Mouse (Mus musculus) left cerebral cortex, adult 18-20 months (tissue): ENCODE measurements at regions not wholly inside any gene's neighbourhood (a gene's known extent, or its start where the extent isn't known, plus 50 kb on each side); places are given as distances from the start of the nearest gene placed in this dataset.

ENCODE experiments used
- DNase-seq, 2 experiments: peaks; one replicate each; pipeline ENCODE4 v3.0.0; 2021 to 2022; ENCODE audit warnings: low spot score in 2 of 2, mixed read lengths in 1 of 2

DNA sequence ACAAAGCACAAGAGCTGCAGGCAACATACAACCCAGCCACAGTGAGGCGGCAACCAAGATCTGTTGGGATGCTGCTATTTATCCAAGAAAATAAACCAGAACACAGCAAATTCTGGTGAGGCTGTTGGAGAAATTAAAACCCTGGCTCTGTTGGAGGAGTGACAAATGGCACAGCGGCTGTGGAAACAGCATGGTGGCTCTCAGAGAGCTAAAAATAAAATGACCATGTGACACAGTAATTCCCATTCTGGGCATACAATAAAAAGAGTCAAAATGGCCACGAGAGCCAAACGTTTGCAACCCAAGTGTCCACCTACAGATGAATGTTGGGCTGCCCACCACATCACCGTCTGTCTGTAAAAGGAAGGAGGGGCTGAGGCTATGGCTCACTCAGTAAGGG, 55.9 kb upstream of the Zdhhc25 start:
- no peak for DNase-seq

DNA sequence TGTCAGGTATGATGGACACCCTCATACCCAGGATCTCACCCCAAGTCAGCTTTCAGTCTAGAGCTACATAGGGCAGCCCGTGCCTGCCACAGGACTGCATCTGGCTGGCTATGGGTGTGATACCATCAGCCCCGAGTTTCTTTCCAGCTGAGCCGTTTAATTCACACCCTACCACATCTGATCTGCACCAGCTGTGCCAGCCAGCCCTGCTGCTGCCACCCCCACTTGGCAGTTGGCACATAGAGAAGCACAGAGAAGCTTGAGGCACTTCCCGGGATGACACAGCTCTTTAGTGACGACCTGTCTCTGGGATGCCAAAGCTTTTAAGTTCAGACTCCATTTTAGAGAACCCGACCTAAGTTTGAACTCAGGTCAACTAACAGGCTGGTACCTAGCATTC, 51.8 kb upstream of the Zdhhc25 start:
- no peak for DNase-seq
